Mouse (Mus musculus): ENCODE measurements around the gene Gm27029. TPM values are rescaled to one million over a fixed set of nuclear protein-coding genes. Genes with fewer than 3 reads are reported as not detected.
"Not testable (repeated sequence)": the region's sequence is repeated elsewhere in the genome, so short reads cannot be mapped to it uniquely, and the experiment has no call there.

The Gm27029 gene
- polyA plus RNA-seq, 1 experiment from 2014 or later: 8.1 TPM

GRCm38 (mm10) chr11:101467477-101468262, 43.1 kb upstream of the Gm27029 start:
- Histone ChIP-seq H3K9me3 (ENCODE audit: control insufficient read depth, low read length) (no peaks in the 10 kb centered on the region), H3K4me2 (ENCODE audit: low read length) (peak overlapping the region; percentile 86), H3K27me3 (replicated peaks; ENCODE audit: control insufficient read depth, insufficient read depth, low read length) (no peaks in the 10 kb centered on the region), H3K4me3 (ENCODE audit: low read length) (peak overlapping the region; percentile 86), H3K27ac (ENCODE audit: low read depth, low read length) (peak overlapping the region; percentile 88), H3K36me3 (ENCODE audit: control insufficient read depth, insufficient read depth, low read length) (no peaks in the 10 kb centered on the region; the same call in 1 of the 2 replicates), H3K9ac (ENCODE audit: low read depth, low read length) (peak overlapping the region; percentile 89), H3K4me1 (ENCODE audit: control insufficient read depth, insufficient read depth, low read depth, low read length) (peaks cover 40% of the 10 kb centered on the region)
- ATAC-seq: peak; percentile 72
- under 1% methylated on average over 52 of the region's 54 CpGs for WGBS

DNA sequence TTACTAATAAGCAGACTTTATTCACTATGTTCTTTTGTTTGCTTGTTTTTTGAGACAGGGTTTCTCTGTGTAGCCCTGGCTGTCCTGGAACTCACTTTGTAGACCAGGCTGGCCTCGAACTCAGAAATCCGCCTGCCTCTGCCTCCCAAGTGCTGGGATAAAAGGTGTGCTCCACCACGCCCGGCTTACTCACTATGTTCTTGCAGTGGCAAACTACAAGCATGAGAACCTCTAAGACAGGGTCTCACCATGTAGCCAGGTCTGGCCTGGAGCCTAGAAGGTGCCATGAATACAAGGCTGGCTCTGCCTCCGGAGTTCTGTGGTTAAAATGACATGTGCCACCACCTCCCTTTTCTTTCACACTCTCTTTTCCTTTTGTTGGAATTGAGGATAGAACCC, 42.0 kb upstream of the Gm27029 start:
- H3K27ac ChIP-seq (ENCODE audit: low read depth, low read length); ATAC-seq; H3K9ac ChIP-seq (ENCODE audit: low read depth, low read length); H3K27me3 ChIP-seq (replicated peaks; ENCODE audit: control insufficient read depth, insufficient read depth, low read length); H3K9me3 ChIP-seq (ENCODE audit: control insufficient read depth, low read length); H3K36me3 ChIP-seq (ENCODE audit: control insufficient read depth, insufficient read depth, low read length): not testable (repeated sequence)
- H3K4me2 ChIP-seq (ENCODE audit: low read length): peak overlapping the region; percentile 61
- peak overlapping the region; percentile 94 for H3K4me3 ChIP-seq (ENCODE audit: low read length)
- 66% methylated on average over 5 of the region's 5 CpGs for WGBS
- H3K4me1 ChIP-seq (ENCODE audit: control insufficient read depth, insufficient read depth, low read depth, low read length): peaks cover 46% of the 10 kb centered on the region

- no peaks in the 10 kb centered on the region for H3K27me3 ChIP-seq (replicated peaks; ENCODE audit: control insufficient read depth, insufficient read depth, low read length)
- ATAC-seq: peak; percentile 73
- peaks cover 46% of the 10 kb centered on the region for H3K4me1 ChIP-seq (ENCODE audit: control insufficient read depth, insufficient read depth, low read depth, low read length)
Observed at GRCm38 (mm10) chr11:101465869-101466551, 41.4 kb upstream of the Gm27029 start, which contains the start of gene Vat1. Gene Vat1, minus strand, starts transcription at chr11:101466230.

DNA sequence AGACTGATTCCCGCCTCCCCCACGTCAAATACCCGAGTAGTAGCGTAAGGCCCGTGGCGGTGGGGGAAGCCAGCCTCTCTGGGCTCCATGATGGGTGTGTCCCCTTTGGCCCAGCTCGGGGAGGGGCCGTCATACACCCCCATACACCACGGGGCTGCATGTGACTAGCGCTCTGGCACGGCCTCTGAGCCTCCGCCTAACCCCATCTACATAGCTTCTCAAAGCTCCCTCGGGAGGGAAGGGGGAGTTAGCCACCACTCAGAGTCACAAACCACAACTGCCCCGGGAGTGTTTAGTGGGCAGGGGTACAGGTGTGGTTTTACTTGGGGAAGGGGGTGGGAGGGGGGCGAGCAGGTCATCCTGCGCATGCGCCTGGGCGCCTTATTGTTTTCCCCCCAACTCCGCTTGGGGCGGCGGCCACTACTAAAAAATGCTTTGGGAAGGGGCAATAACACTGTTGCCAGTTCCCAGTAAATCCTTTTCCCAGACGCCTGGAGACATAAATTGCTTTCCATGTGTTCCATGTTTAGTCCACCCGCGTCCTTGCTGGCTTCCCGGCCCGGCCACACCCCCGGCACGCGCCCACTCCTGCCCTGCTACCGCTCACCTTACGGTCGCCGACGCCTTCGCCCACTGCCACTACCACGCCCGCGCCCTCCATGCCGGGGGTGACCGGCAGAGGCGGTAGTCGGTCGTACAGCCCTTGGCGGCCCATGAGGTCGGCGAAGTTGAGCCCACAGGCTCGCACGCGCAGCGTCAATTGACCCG, 40.7 kb upstream of the Gm27029 start:
- under 1% methylated on average over 51 of the region's 51 CpGs for WGBS
- peaks cover 46% of the 10 kb centered on the region for H3K4me1 ChIP-seq (ENCODE audit: control insufficient read depth, insufficient read depth, low read depth, low read length)
- ATAC-seq: peak; percentile 25

More at GRCm38 (mm10) chr11:101465869-101466551, 41.4 kb upstream of the Gm27029 start, which contains the start of gene Vat1:
- WGBS: under 1% methylated on average over 60 of the region's 60 CpGs
- Histone ChIP-seq H3K36me3 (ENCODE audit: control insufficient read depth, insufficient read depth, low read length) (peaks cover 11% of the 10 kb centered on the region), H3K9me3 (ENCODE audit: control insufficient read depth, low read length) (no peaks in the 10 kb centered on the region), H3K4me2 (ENCODE audit: low read length) (peak within 1 kb of the TSS; percentile 86), H3K4me3 (ENCODE audit: low read length) (peak within 1 kb of the TSS; percentile 94), H3K27ac (ENCODE audit: low read depth, low read length) (peak within 1 kb of the TSS; percentile 94), H3K9ac (ENCODE audit: low read depth, low read length) (peak within 1 kb of the TSS; percentile 93)

GRCm38 (mm10) chr11:101464211-101465100, 39.9 kb upstream of the Gm27029 start, which contains the start of gene Rnd2:
Gene Rnd2, plus strand, starts transcription at chr11:101464999.
- Histone ChIP-seq H3K4me1 (ENCODE audit: control insufficient read depth, insufficient read depth, low read depth, low read length) (peaks cover 41% of the 10 kb centered on the region), H3K27me3 (replicated peaks; ENCODE audit: control insufficient read depth, insufficient read depth, low read length) (no peaks in the 10 kb centered on the region), H3K36me3 (ENCODE audit: control insufficient read depth, insufficient read depth, low read length) (peaks cover 23% of the 10 kb centered on the region), H3K9ac (ENCODE audit: low read depth, low read length) (peak within 1 kb of the TSS; percentile 93), H3K27ac (ENCODE audit: low read depth, low read length) (peak within 1 kb of the TSS; percentile 94), H3K4me3 (ENCODE audit: low read length) (peak within 1 kb of the TSS; percentile 94), H3K4me2 (ENCODE audit: low read length) (peak within 1 kb of the TSS; percentile 61), H3K9me3 (ENCODE audit: control insufficient read depth, low read length) (no peaks in the 10 kb centered on the region)
- ATAC-seq: 0 out of 2 replicates have a peak, but pooled peaks have one; percentile 0
- WGBS: 8% methylated on average over 12 of the region's 12 CpGs

More for the DNA sequence above, 40.7 kb upstream of the Gm27029 start:
- peak overlapping the region; percentile 94 for H3K4me3 ChIP-seq (ENCODE audit: low read length)
- peak overlapping the region; percentile 94 for H3K27ac ChIP-seq (ENCODE audit: low read depth, low read length)
- H3K9me3 ChIP-seq (ENCODE audit: control insufficient read depth, low read length): no peaks in the 10 kb centered on the region
- H3K36me3 ChIP-seq (ENCODE audit: control insufficient read depth, insufficient read depth, low read length): peaks cover 15% of the 10 kb centered on the region
- H3K9ac ChIP-seq (ENCODE audit: low read depth, low read length): peak overlapping the region; percentile 93
- peak overlapping the region; percentile 61 for H3K4me2 ChIP-seq (ENCODE audit: low read length)
- no peaks in the 10 kb centered on the region for H3K27me3 ChIP-seq (replicated peaks; ENCODE audit: control insufficient read depth, insufficient read depth, low read length)

DNA sequence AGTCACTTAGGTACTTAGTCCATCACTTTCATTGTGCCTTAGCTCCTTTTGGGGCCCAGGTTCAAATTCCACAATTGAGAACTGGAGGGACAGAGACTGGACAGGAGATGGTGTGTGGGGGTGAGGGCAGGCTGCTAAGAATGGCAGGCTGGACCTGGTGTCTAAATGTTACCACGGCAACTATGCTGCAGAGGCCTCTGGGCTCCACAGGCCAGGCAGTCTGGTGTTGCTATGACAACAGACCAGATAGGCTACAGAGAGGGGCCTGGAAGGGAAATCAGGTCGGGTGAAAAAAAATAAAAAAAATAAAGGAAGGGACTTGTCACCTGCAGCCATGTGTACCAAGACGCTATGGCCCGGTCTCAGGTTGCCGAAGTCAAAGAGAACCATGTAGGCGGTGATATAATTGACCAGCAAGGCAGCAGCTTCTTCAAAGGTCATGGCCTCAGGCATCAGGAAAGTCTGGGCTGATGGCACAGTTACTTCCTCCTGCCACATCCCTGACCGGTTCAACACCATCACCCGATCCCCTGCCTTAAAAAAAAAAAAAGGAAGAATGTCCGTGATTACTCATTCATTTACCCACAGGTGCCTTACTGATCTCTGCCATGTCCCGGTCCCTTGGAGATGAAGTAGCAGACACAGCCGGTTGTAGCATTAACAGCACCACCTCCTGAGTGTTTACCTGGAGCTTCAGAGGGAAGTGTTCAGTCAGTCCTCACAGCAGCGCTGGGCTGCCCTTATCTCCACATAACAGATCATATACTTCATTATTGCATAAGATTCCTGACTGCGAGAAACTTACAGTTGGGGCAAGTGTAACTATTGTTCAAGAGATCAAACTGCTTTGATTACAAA, 38.2 kb upstream of the Gm27029 start:
- WGBS: 21% methylated on average over 13 of the region's 13 CpGs
- Histone ChIP-seq H3K9me3 (ENCODE audit: control insufficient read depth, low read length) (no peaks in the 10 kb centered on the region), H3K9ac (ENCODE audit: low read depth, low read length) (no peak overlapping the region), H3K27me3 (replicated peaks; ENCODE audit: control insufficient read depth, insufficient read depth, low read length) (no peaks in the 10 kb centered on the region), H3K4me1 (ENCODE audit: control insufficient read depth, insufficient read depth, low read depth, low read length) (peaks cover 34% of the 10 kb centered on the region), H3K4me3 (ENCODE audit: low read length) (no peak overlapping the region), H3K27ac (ENCODE audit: low read depth, low read length) (no peak overlapping the region), H3K4me2 (ENCODE audit: low read length) (peak overlapping the region; percentile 61), H3K36me3 (ENCODE audit: control insufficient read depth, insufficient read depth, low read length) (peaks cover 34% of the 10 kb centered on the region)
- no peak for ATAC-seq

GRCm38 (mm10) chr11:101462141-101462540, 37.5 kb upstream of the Gm27029 start:
- H3K27me3 ChIP-seq (replicated peaks; ENCODE audit: control insufficient read depth, insufficient read depth, low read length): no peaks in the 10 kb centered on the region
- H3K36me3 ChIP-seq (ENCODE audit: control insufficient read depth, insufficient read depth, low read length): peaks cover 36% of the 10 kb centered on the region
- H3K4me3 ChIP-seq (ENCODE audit: low read length): no peak overlapping the region
- H3K4me1 ChIP-seq (ENCODE audit: control insufficient read depth, insufficient read depth, low read depth, low read length): peaks cover 31% of the 10 kb centered on the region
- ATAC-seq: no peak
- H3K4me2 ChIP-seq (ENCODE audit: low read length): no peak overlapping the region
- no peak overlapping the region for H3K27ac ChIP-seq (ENCODE audit: low read depth, low read length)
- H3K9ac ChIP-seq (ENCODE audit: low read depth, low read length): no peak overlapping the region
- WGBS: 54% methylated on average over 14 of the region's 14 CpGs
- H3K9me3 ChIP-seq (ENCODE audit: control insufficient read depth, low read length): no peaks in the 10 kb centered on the region

Data from hindbrain, embryonic 16.5 days (tissue).